Mouse (Mus musculus): ENCODE data around the gene Rin1.
A peak's percentile ranks its signal among the peaks of the same experiment; 100 is the strongest.

The Rin1 gene

GRCm38 (mm10) chr19:5040862-5041523 lies 9.3 kb upstream of the Rin1 start, which contains the start of gene Brms1:
Brms1 (plus strand) TSS chr19:5041354.
- peak; percentile 86 for DNase-seq (ENCODE audit: extremely low read depth, insufficient read length, low spot score)

GRCm38 (mm10) chr19:5041588-5041987 lies 8.7 kb upstream of the Rin1 start:
- no peak for DNase-seq (ENCODE audit: extremely low read depth, insufficient read length, low spot score)

GRCm38 (mm10) chr19:5045531-5045930 lies 4.8 kb upstream of the Rin1 start:
- DNase-seq (ENCODE audit: extremely low read depth, insufficient read length, low spot score): peak; percentile 46

- no peak for DNase-seq (ENCODE audit: extremely low read depth, insufficient read length, low spot score)
These were observed 1.9 kb upstream of the Rin1 start for GRCm38 (mm10) chr19:5048138-5049056.

- DNase-seq (ENCODE audit: extremely low read depth, insufficient read length, low spot score): no peak
These were observed 956 bp upstream of the Rin1 start for GRCm38 (mm10) chr19:5049325-5049724.

GRCm38 (mm10) chr19:5051031-5051430 lies 750 bp downstream of the Rin1 start:
- no peak for DNase-seq (ENCODE audit: extremely low read depth, insufficient read length, low spot score)

GRCm38 (mm10) chr19:5051515-5051914 lies 1.2 kb downstream of the Rin1 start:
- DNase-seq (ENCODE audit: extremely low read depth, insufficient read length, low spot score): peak; percentile 34

GRCm38 (mm10) chr19:5052166-5052822 lies 2.0 kb downstream of the Rin1 start:
- peak; percentile 51 for DNase-seq (ENCODE audit: extremely low read depth, insufficient read length, low spot score)

- DNase-seq (ENCODE audit: extremely low read depth, insufficient read length, low spot score): no peak
These were observed 2.6 kb downstream of the Rin1 start for GRCm38 (mm10) chr19:5052853-5053252.

GRCm38 (mm10) chr19:5053909-5054308 lies 3.6 kb downstream of the Rin1 start:
- peak; percentile 83 for DNase-seq (ENCODE audit: extremely low read depth, insufficient read length, low spot score)

- no peak for DNase-seq (ENCODE audit: extremely low read depth, insufficient read length, low spot score)
These were observed 6.0 kb downstream of the Rin1 start for GRCm38 (mm10) chr19:5056251-5056650.

GRCm38 (mm10) chr19:5057876-5058775 lies 7.8 kb downstream of the Rin1 start:
- peak; percentile 58 for DNase-seq (ENCODE audit: extremely low read depth, insufficient read length, low spot score)

- DNase-seq (ENCODE audit: extremely low read depth, insufficient read length, low spot score): peak; percentile 63
These were observed 8.8 kb downstream of the Rin1 start for GRCm38 (mm10) chr19:5058801-5059771.

- no peak for DNase-seq (ENCODE audit: extremely low read depth, insufficient read length, low spot score)
These were observed 10.4 kb downstream of the Rin1 start for GRCm38 (mm10) chr19:5060365-5061330.

- no peak for DNase-seq (ENCODE audit: extremely low read depth, insufficient read length, low spot score)
These were observed 11.8 kb downstream of the Rin1 start for GRCm38 (mm10) chr19:5062041-5062440.

- peak; percentile 47 for DNase-seq (ENCODE audit: extremely low read depth, insufficient read length, low spot score)
These were observed 12.2 kb downstream of the Rin1 start for GRCm38 (mm10) chr19:5062446-5062845.

- no peak for DNase-seq (ENCODE audit: extremely low read depth, insufficient read length, low spot score)
These were observed 14.8 kb downstream of the Rin1 start for GRCm38 (mm10) chr19:5065104-5065503.

All from 3134 (cell line).